Mouse (Mus musculus) adrenal gland, adult 10 weeks (tissue): ENCODE results near the gene Gsdma3. TPM values are rescaled to one million over a fixed set of nuclear protein-coding genes. Genes with fewer than 3 reads are reported as not detected.

ENCODE experiments used
- polyA plus RNA-seq: library from polyadenylated mRNA; stranded (reverse); fragments of 350-450 nt; fragmentation: Illumina TruSeq; extraction: RNeasy Lipid Tissue Mini Kit (QIAGEN cat#74804); gene quantifications from one replicate; pipeline ENCODE4 v1.2.3, GENCODE M21; 2014; ENCODE audit warnings: low read depth, low replicate concordance

Gsdma3 gene
- not detected for polyA plus RNA-seq

GRCm38 (mm10) chr11:98625611-98626410 lies at the start of gene Gsdma3, which contains the start of gene Gm12355:
Gsdma3 (plus strand) TSS chr11:98626360.
Gm12355 (minus strand) TSS chr11:98625661.

GRCm38 (mm10) chr11:98586892-98587563 lies 39.1 kb upstream of the Gsdma3 start, which contains the start of gene Ormdl3:
Ormdl3 (minus strand) TSS chr11:98587368.

DNA sequence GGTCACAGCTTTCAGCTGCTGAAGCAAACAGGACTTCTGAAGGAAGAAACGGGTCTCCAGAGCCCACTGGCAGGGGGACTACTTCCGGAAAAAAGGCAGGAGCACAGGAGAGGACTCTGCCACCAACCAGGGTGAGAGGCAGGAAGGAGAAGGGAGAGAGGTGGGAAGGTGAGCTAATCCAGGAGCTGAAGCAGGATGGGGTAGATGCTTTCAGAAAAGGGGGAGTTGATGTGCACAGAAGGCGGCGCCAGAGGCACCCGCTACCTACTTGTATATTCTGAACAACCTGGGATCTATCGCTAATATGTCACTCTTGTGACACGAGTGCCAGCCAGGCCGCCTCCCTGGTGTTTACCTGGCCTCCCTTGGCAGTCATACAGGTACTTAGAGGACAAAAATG lies 28.2 kb upstream of the Gsdma3 start, which contains the start of gene Lrrc3c:
TSS of gene Lrrc3c (plus strand) at position 301 of the 400 bp plus-strand sequence.

GRCm38 (mm10) chr11:98646459-98646858 lies 20.3 kb downstream of the Gsdma3 start, which contains the start of gene Gsdma2:
Gsdma2 (plus strand) TSS chr11:98646759.

GRCm38 (mm10) chr11:98664091-98664490 lies 37.9 kb downstream of the Gsdma3 start, which contains the start of gene Gsdma:
Gsdma (plus strand) TSS chr11:98664351.

GRCm38 (mm10) chr11:98681786-98682745 lies 55.9 kb downstream of the Gsdma3 start, which contains the start of gene Psmd3:
Psmd3 (plus strand) TSS chr11:98682554.

Other genes starting within 250 kb of the Gsdma3 start
- gene Tcap, start 242.5 kb upstream of the Gsdma3 start, polyA plus RNA-seq: not detected
- not detected for gene Pnmt, start 239.9 kb upstream of the Gsdma3 start, polyA plus RNA-seq
- 0.35 TPM for gene Pgap3, start 225.9 kb upstream of the Gsdma3 start, polyA plus RNA-seq
- 0.23 TPM for gene Erbb2, start 213.9 kb upstream of the Gsdma3 start, polyA plus RNA-seq
- gene Mien1, start 187.4 kb upstream of the Gsdma3 start, polyA plus RNA-seq: 46.0 TPM
- gene Grb7, start 180.0 kb upstream of the Gsdma3 start, polyA plus RNA-seq: not detected
- gene Ikzf3, start 80.3 kb upstream of the Gsdma3 start, polyA plus RNA-seq: 0.52 TPM
- not detected for gene Zpbp2, start 75.3 kb upstream of the Gsdma3 start, polyA plus RNA-seq
- 19.8 TPM for gene Ormdl3, start 39.0 kb upstream of the Gsdma3 start, polyA plus RNA-seq
- gene Lrrc3c, start 28.1 kb upstream of the Gsdma3 start, polyA plus RNA-seq: not detected
- 0.64 TPM for gene Gm12355, start 699 bp upstream of the Gsdma3 start, polyA plus RNA-seq
- gene Gsdma2, start 20.4 kb downstream of the Gsdma3 start, polyA plus RNA-seq: not detected
- gene Gsdma, start 38.0 kb downstream of the Gsdma3 start, polyA plus RNA-seq: not detected
- gene Psmd3, start 56.2 kb downstream of the Gsdma3 start, polyA plus RNA-seq: 17.7 TPM
- not detected for gene Csf3, start 74.9 kb downstream of the Gsdma3 start, polyA plus RNA-seq
- 5.1 TPM for gene Med24, start 103.1 kb downstream of the Gsdma3 start, polyA plus RNA-seq
- 10.6 TPM for gene Thra, start 114.3 kb downstream of the Gsdma3 start, polyA plus RNA-seq
- 8.7 TPM for gene Nr1d1, start 149.0 kb downstream of the Gsdma3 start, polyA plus RNA-seq
- 93.3 TPM for gene Msl1, start 169.2 kb downstream of the Gsdma3 start, polyA plus RNA-seq
- gene Casc3, start 178.5 kb downstream of the Gsdma3 start, polyA plus RNA-seq: 20.9 TPM
- gene Rapgefl1, start 210.4 kb downstream of the Gsdma3 start, polyA plus RNA-seq: 0.23 TPM
- gene Wipf2, start 237.3 kb downstream of the Gsdma3 start, polyA plus RNA-seq: 9.9 TPM